Mouse (Mus musculus) lung, adult 2 months (tissue): ENCODE data around the gene Tcfl5.

Source experiments
- CTCF ChIP-seq: fragments of 200-500 bp; IDR thresholded peaks from 2 replicates; pipeline ENCODE4 v1.5.1; 2011; ENCODE audit warnings: mild to moderate bottlenecking, low read length, control low read depth; ENCODE audit not compliant: insufficient read depth
- POLR2A ChIP-seq: fragments of 200-500 bp; IDR thresholded peaks from 2 replicates; pipeline ENCODE4 v1.6.1; 2011; ENCODE audit warnings: low read depth, mild to moderate bottlenecking, control low read depth, low read length, borderline replicate concordance; ENCODE audit errors: extremely low read depth

- TF ChIP-seq POLR2A (no peak), CTCF (no peak)
Measured at GRCm38 (mm10) chr2:180576482-180576881, 66.0 kb downstream of the Tcfl5 start.
